22 mouse cellular contexts compared by ENCODE assay signal in genomic region chr5:24409466-24409865, GRCm38 (mm10). TPM values are rescaled to one million over a fixed set of nuclear protein-coding genes. Genes with fewer than 3 reads are reported as not detected.
DNase-seq lines count a peak whose midpoint lies in the region; TF ChIP-seq lines count a peak whose summit lies in the region.
"Had no signal": no experiment of that assay in that cellular context is flagged by ENCODE, and none has a peak within 500 bp of the region (broad histone marks: within the 10 kb centered on the region; RNA-seq: fewer than 3 reads in every experiment).

No protein-coding gene starts in this region.

- H3K79me3 ChIP-seq in C2C12 (ENCODE audit: low read depth) = no peaks in the 10 kb centered on the region

- peak overlapping the region; percentile 19; the same call in 1 of the 2 replicates for H3K27ac ChIP-seq in layer of hippocampus, adult 2 months
- H3K27ac ChIP-seq: embryonic facial prominence, embryonic 10.5 days; embryonic facial prominence, embryonic 12.5 days; forebrain, embryonic 13.5 days; forebrain, embryonic 15.5 days had no signal

- H3K36me3 ChIP-seq in C2C12 (ENCODE audit: control insufficient read depth, insufficient read depth) (peaks cover 5% of the 10 kb centered on the region), myocyte (ENCODE audit: control insufficient read depth, insufficient read depth) (no peaks in the 10 kb centered on the region)

- DNase-seq in layer of hippocampus, adult 2 months (ENCODE audit: low spot score in 2 of 2) = no peak
- DNase-seq in layer of hippocampus, postnatal 36 days = no peak
- DNase-seq in 3T3-L1 (ENCODE audit: low read depth, low spot score) = peak; percentile 52
- no peak for DNase-seq in ovary, postnatal 14 days (ENCODE audit: low spot score)
- no peak for DNase-seq in thymus, postnatal 0 days (ENCODE audit: low spot score)
- DNase-seq: adrenal gland, postnatal 14 days; adrenal gland, postnatal 36 days; B cell, adult 2 months; cerebellum, adult 11-12 months; cerebellum, adult 2 months; cerebellum, adult 9-10 months; cerebellum, postnatal 10 days; cerebellum, postnatal 25 days; forebrain, postnatal 0 days had no signal

- no peaks in the 10 kb centered on the region for H3K27me3 ChIP-seq in C2C12 (ENCODE audit: control insufficient read depth, insufficient read depth, insufficient read length)
- no peaks in the 10 kb centered on the region for H3K27me3 ChIP-seq in myocyte (ENCODE audit: control insufficient read depth, insufficient read depth, insufficient read length)
- H3K27me3 ChIP-seq: embryonic facial prominence, embryonic 12.5 days; forebrain, embryonic 15.5 days; Patski had no signal

- no peak overlapping the region for H3K4me3 ChIP-seq in layer of hippocampus, adult 2 months
- H3K4me3 ChIP-seq in C2C12 (ENCODE audit: insufficient read depth, poor library complexity, severe bottlenecking) (no peak overlapping the region), myocyte (no peak overlapping the region)
- H3K4me3 ChIP-seq: embryonic facial prominence, embryonic 10.5 days; embryonic facial prominence, embryonic 12.5 days; forebrain, embryonic 13.5 days; forebrain, embryonic 15.5 days had no signal

- no peak for TF ChIP-seq CTCF in layer of hippocampus, adult 2 months (conservative IDR thresholded peaks at IDR 0.05)
- TF ChIP-seq CTCF in C2C12 (IDR thresholded peaks at IDR 0.05; ENCODE audit: control insufficient read depth, insufficient read depth, insufficient read length) = no peak

- no peak for TF ChIP-seq POLR2A in myocyte (IDR thresholded peaks at IDR 0.05; ENCODE audit: insufficient read length, low read depth)

- H3K79me2 ChIP-seq in C2C12 (ENCODE audit: control insufficient read depth, insufficient read depth) (no peaks in the 10 kb centered on the region), myocyte (ENCODE audit: control insufficient read depth, insufficient read depth) (no peaks in the 10 kb centered on the region)

- H3ac ChIP-seq in C2C12 (ENCODE audit: control insufficient read depth, insufficient read length, low read depth) (no peak overlapping the region), myocyte (ENCODE audit: control insufficient read depth, insufficient read length) (no peak overlapping the region)

- H3K4me2 ChIP-seq in myocyte (ENCODE audit: low read depth) = peak overlapping the region; percentile 2
- H3K4me2 ChIP-seq: embryonic facial prominence, embryonic 12.5 days; forebrain, embryonic 13.5 days; forebrain, embryonic 15.5 days had no signal

TF ChIP-seq in C2C12, 6 proteins besides CTCF, POLR2A, EP300 and RAD21:
- TF ChIP-seq MYOD1 (IDR thresholded peaks at IDR 0.05; ENCODE audit: control insufficient read depth, insufficient read length, low read depth) = peak; percentile 87
- peak; percentile 67 for TF ChIP-seq USF1 (IDR thresholded peaks at IDR 0.05; ENCODE audit: low read depth)
- TF ChIP-seq CEBPB (IDR thresholded peaks at IDR 0.05; ENCODE audit: low read depth) = no peak

TF ChIP-seq in myocyte, 11 proteins besides CTCF, POLR2A, EP300 and RAD21:
- no peak for TF ChIP-seq CEBPB (IDR thresholded peaks at IDR 0.05; ENCODE audit: insufficient read depth, poor library complexity, severe bottlenecking)
- TF ChIP-seq E2F4 (IDR thresholded peaks at IDR 0.05; ENCODE audit: insufficient read depth) = no peak
- TF ChIP-seq SRF (IDR thresholded peaks at IDR 0.05; ENCODE audit: control insufficient read depth, insufficient read length, low read depth) = no peak
- peak in 2 of 3 experiments; percentile 93 to 97 for TF ChIP-seq MYOG (IDR thresholded peaks at IDR 0.05; ENCODE audit: control insufficient read depth in 1 of 3, insufficient read depth in 1 of 3, insufficient read length in 2 of 3, low read depth in 2 of 3)
- peak; percentile 37 for TF ChIP-seq USF1 (IDR thresholded peaks at IDR 0.05; ENCODE audit: low read depth)
- peak; percentile 16 for TF ChIP-seq TCF12 (IDR thresholded peaks at IDR 0.05; ENCODE audit: insufficient read depth, poor library complexity, severe bottlenecking)
- TF ChIP-seq MYOD1 (IDR thresholded peaks at IDR 0.05; ENCODE audit: control insufficient read depth in 1 of 3, insufficient read length in 2 of 3, low read depth in 2 of 3) = peak in 2 of 3 experiments; percentile 96 to 98
- peak; percentile 33 for TF ChIP-seq POLR2AphosphoS2 (IDR thresholded peaks at IDR 0.05; ENCODE audit: insufficient read length, low read depth)

RNA-seq across cellular contexts. Expression of gene Asic3, which starts 3.7 kb away (rescaled TPM):
- total RNA-seq in layer of hippocampus, adult 2 months (2021) = under 1 TPM; 0.20 to 0.39 TPM
- under 1 TPM in 1 of 2 experiments, not detected in 1; 0.23 TPM for total RNA-seq in layer of hippocampus, postnatal 36 days (2021)
- polyA plus RNA-seq in C2C12 (2012; fragmentation: generic; extraction: Trizol) (0.19 TPM), myocyte (2012; fragmentation: generic; extraction: Trizol) (0.24 TPM)
- 0.34 and 0.54 TPM in 2 replicates for polyA plus RNA-seq in thymus, postnatal 0 days (2015; fragmentation: Nextera tagmentation; extraction: Ambion mirVana)
- total RNA-seq: adrenal gland, postnatal 14 days; forebrain, postnatal 0 days had no signal
- polyA plus RNA-seq: forebrain, embryonic 11.5 days; forebrain, embryonic 13.5 days had no signal

RNA-seq across cellular contexts. Expression of gene Cdk5, which starts 13.9 kb away (rescaled TPM):
- total RNA-seq in layer of hippocampus, adult 2 months (2021) = 100 to 1,000 TPM; 118 to 136 TPM
- total RNA-seq in layer of hippocampus, postnatal 36 days (2021) = 100 to 1,000 TPM; 122 TPM
- polyA plus RNA-seq in C2C12 (2012; fragmentation: generic; extraction: Trizol) = 33.4 TPM
- polyA plus RNA-seq in myocyte (2012; fragmentation: generic; extraction: Trizol) = 30.0 TPM
- 31.4 and 35.1 TPM in 2 replicates for polyA plus RNA-seq in thymus, postnatal 0 days (2015; fragmentation: Nextera tagmentation; extraction: Ambion mirVana)

RNA-seq across cellular contexts. Expression of gene Slc4a2, which starts 14.2 kb away (rescaled TPM):
- 10 to 100 TPM; 32.5 to 37.6 TPM for total RNA-seq in layer of hippocampus, adult 2 months (2021)
- total RNA-seq in layer of hippocampus, postnatal 36 days (2021) = 10 to 100 TPM; 25.6 to 33.2 TPM
- polyA plus RNA-seq in C2C12 (2012; fragmentation: generic; extraction: Trizol) (76.4 TPM), myocyte (2012; fragmentation: generic; extraction: Trizol) (96.4 TPM)
- 23.2 and 26.6 TPM in 2 replicates for polyA plus RNA-seq in thymus, postnatal 0 days (2015; fragmentation: Nextera tagmentation; extraction: Ambion mirVana)

RNA-seq across cellular contexts. Expression of gene Abcb8, which starts 16.0 kb away (rescaled TPM):
- total RNA-seq in layer of hippocampus, adult 2 months (2021) = 10 to 100 TPM; 50.8 to 57.0 TPM
- 10 to 100 TPM; 51.9 to 58.7 TPM for total RNA-seq in layer of hippocampus, postnatal 36 days (2021)
- 25.1 TPM for polyA plus RNA-seq in C2C12 (2012; fragmentation: generic; extraction: Trizol)
- 37.7 TPM for polyA plus RNA-seq in myocyte (2012; fragmentation: generic; extraction: Trizol)
- polyA plus RNA-seq in thymus, postnatal 0 days (2015; fragmentation: Nextera tagmentation; extraction: Ambion mirVana) = 32.6 and 33.9 TPM in 2 replicates

RNA-seq across cellular contexts. Expression of gene Atg9b, which starts 17.5 kb away (rescaled TPM):
- 1 to 10 TPM; 3.0 to 3.2 TPM for total RNA-seq in layer of hippocampus, adult 2 months (2021)
- total RNA-seq in layer of hippocampus, postnatal 36 days (2021) = 1 to 10 TPM; 3.0 to 4.2 TPM
- polyA plus RNA-seq in C2C12 (2012; fragmentation: generic; extraction: Trizol) (0.48 TPM), myocyte (2012; fragmentation: generic; extraction: Trizol) (4.0 TPM)
- polyA plus RNA-seq in thymus, postnatal 0 days (2015; fragmentation: Nextera tagmentation; extraction: Ambion mirVana) = 2.0 and 3.0 TPM in 2 replicates
